ENCODE assay signal across 19 mouse cellular contexts in genomic region chr4:59222226-59222625, GRCm38 (mm10). TPM values are rescaled to one million over a fixed set of nuclear protein-coding genes. Genes with fewer than 3 reads are reported as not detected.
A peak's percentile ranks its signal among the peaks of the same experiment; 100 is the strongest.
DNase-seq lines count a peak whose midpoint lies in the region; ATAC-seq and TF ChIP-seq lines count a peak whose summit lies in the region.
"Had no signal": no experiment of that assay in that cellular context is flagged by ENCODE, and none has a peak within 500 bp of the region (broad histone marks: within the 10 kb centered on the region; RNA-seq: fewer than 3 reads in every experiment).

No protein-coding gene starts in this region.

- no peaks in the 10 kb centered on the region for H3K9me3 ChIP-seq in kidney, embryonic 15.5 days (replicated peaks)
- H3K9me3 ChIP-seq: embryonic facial prominence, embryonic 12.5 days; G1E; hindbrain, embryonic 10.5 days had no signal

- H3K9ac ChIP-seq in kidney, embryonic 15.5 days: no peak overlapping the region
- H3K9ac ChIP-seq: embryonic facial prominence, embryonic 12.5 days; hindbrain, embryonic 14.5 days had no signal

- intact Hi-C loops in gastrocnemius, adult 2 months (cut with DNase I): no loop called here

- no peak overlapping the region for H3K4me3 ChIP-seq in gastrocnemius, adult 2 months
- no peak overlapping the region for H3K4me3 ChIP-seq in kidney, embryonic 15.5 days (replicated peaks)
- no peak overlapping the region for H3K4me3 ChIP-seq in brown adipose tissue, adult 24 weeks (ENCODE audit: insufficient read depth, low read depth, low read length)
- H3K4me3 ChIP-seq: embryonic facial prominence, embryonic 12.5 days; hindbrain, embryonic 10.5 days had no signal

- no peak for TF ChIP-seq CTCF in gastrocnemius, adult 2 months (IDR thresholded peaks at IDR 0.05)

- WGBS in kidney, embryonic 15.5 days: 80% methylated on average over 9 of the region's 9 CpGs

- ATAC-seq in kidney, embryonic 15.5 days (replicated peaks; ENCODE audit: low FRiP score): no peak
- ATAC-seq: CD4-positive, CD25-positive, alpha-beta regulatory T cell, adult 4 months; forebrain, embryonic 16.5 days had no signal

- no peak overlapping the region for H3K4me2 ChIP-seq in kidney, embryonic 15.5 days
- H3K4me2 ChIP-seq: embryonic facial prominence, embryonic 12.5 days; heart, embryonic 11.5 days; hindbrain, embryonic 14.5 days had no signal

- H3K27me3 ChIP-seq in kidney, embryonic 15.5 days: no peaks in the 10 kb centered on the region
- H3K27me3 ChIP-seq: embryonic facial prominence, embryonic 12.5 days had no signal

- peaks cover 48% of the 10 kb centered on the region for H3K36me3 ChIP-seq in kidney, embryonic 15.5 days

- DNase-seq in gastrocnemius, adult 2 months: no peak
- DNase-seq in gastrocnemius, adult 18-20 months (ENCODE audit: low spot score): no peak
- peak; percentile 44 for DNase-seq in kidney, adult 11 months
- DNase-seq in kidney, postnatal 14 days: peak; percentile 18
- no peak for DNase-seq in kidney, adult 18-20 months
- DNase-seq: adrenal gland, postnatal 10 days; B cell, adult 2 months; cerebellum, adult 11-12 months; cerebellum, adult 9-10 months; cerebellum, postnatal 25 days had no signal

- H3K4me1 ChIP-seq in kidney, embryonic 15.5 days: no peaks in the 10 kb centered on the region
- peaks cover 22% of the 10 kb centered on the region for H3K4me1 ChIP-seq in brown adipose tissue, adult 24 weeks (ENCODE audit: control insufficient read depth, insufficient read depth, insufficient read length, low read length)
- H3K4me1 ChIP-seq: embryonic facial prominence, embryonic 12.5 days; hindbrain, embryonic 10.5 days had no signal

- peak overlapping the region; percentile 73 for H3K27ac ChIP-seq in gastrocnemius, adult 2 months
- H3K27ac ChIP-seq in kidney, embryonic 15.5 days: no peak overlapping the region
- peak overlapping the region; percentile 53 for H3K27ac ChIP-seq in brown adipose tissue, adult 24 weeks (replicated peaks; ENCODE audit: low read depth, low read length)
- H3K27ac ChIP-seq: embryonic facial prominence, embryonic 12.5 days; hindbrain, embryonic 10.5 days; hindbrain, embryonic 14.5 days had no signal

RNA-seq across cellular contexts. Expression of gene Ugcg, which starts 33.2 kb away (rescaled TPM):
- total RNA-seq in gastrocnemius, adult 2 months (2021): 1 to 10 TPM; 7.6 to 9.1 TPM
- total RNA-seq in gastrocnemius, adult 18-20 months (2021): 1 to 10 TPM; 5.5 to 6.2 TPM
- 7.6 and 8.0 TPM in 2 replicates for polyA plus RNA-seq in kidney, embryonic 15.5 days (2015; fragmentation: Nextera tagmentation; extraction: Ambion mirVana)
- 5.9 and 7.0 TPM in 2 replicates for polyA plus RNA-seq in brown adipose tissue, adult 24 weeks (2012; ENCODE audit: insufficient read depth, insufficient read length, missing spikeins)

Comparison
In these comparisons a context has a peak if more than half of its experiments do, and no peak if none do; other contexts are left out.
1. DNase-seq: peak in kidney, adult 11 months (single experiment) and kidney, postnatal 14 days (single experiment); none in gastrocnemius, adult 2 months (single experiment), gastrocnemius, adult 18-20 months (single experiment) and kidney, adult 18-20 months (single experiment).